In the genomic region with DNA sequence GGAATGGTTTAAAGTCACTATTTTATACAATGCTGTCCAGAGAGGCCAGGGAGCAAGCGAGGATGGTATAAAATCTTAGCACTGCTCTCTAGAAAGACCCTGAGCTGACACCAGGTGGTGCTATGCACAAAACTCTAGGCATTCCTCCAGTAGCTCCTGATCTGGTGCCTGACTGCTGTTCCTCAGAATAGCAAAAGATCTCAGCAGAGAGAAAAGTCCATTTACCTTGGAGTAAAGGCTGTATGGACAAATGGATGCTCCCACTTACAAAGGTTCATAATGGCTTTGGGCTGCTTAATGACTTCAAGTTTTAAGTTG, we compare ENCODE assay signal across 8 mouse cellular contexts.
DNase-seq lines count a peak whose midpoint lies in the region; ATAC-seq and TF ChIP-seq lines count a peak whose summit lies in the region.

No protein-coding gene starts in this region.

- peak; percentile 50; the same call in 1 of the 2 replicates for ATAC-seq in liver, embryonic 13.5 days (ENCODE audit: low read depth)
- peak; percentile 83; the same call in 1 of the 2 replicates for ATAC-seq in neural tube, embryonic 13.5 days (ENCODE audit: low read depth)

- no peaks in the 10 kb centered on the region for H3K27me3 ChIP-seq in ES-Bruce4 (ENCODE audit: control insufficient read depth, insufficient read depth, low read length, poor library complexity, severe bottlenecking)
- H3K27me3 ChIP-seq in liver, embryonic 13.5 days: no peaks in the 10 kb centered on the region
- H3K27me3 ChIP-seq in neural tube, embryonic 13.5 days: no peaks in the 10 kb centered on the region

- H3K4me1 ChIP-seq in ES-Bruce4 (ENCODE audit: control insufficient read depth, insufficient read depth, low read length): no peaks in the 10 kb centered on the region
- no peaks in the 10 kb centered on the region; the same call in 1 of the 2 replicates for H3K4me1 ChIP-seq in liver, embryonic 13.5 days (replicated peaks)
- no peaks in the 10 kb centered on the region for H3K4me1 ChIP-seq in neural tube, embryonic 13.5 days (replicated peaks)

- no peak overlapping the region for H3K9ac ChIP-seq in ES-Bruce4 (ENCODE audit: low read depth, poor library complexity, severe bottlenecking)
- H3K9ac ChIP-seq in liver, embryonic 13.5 days: no peak overlapping the region
- H3K9ac ChIP-seq in neural tube, embryonic 13.5 days: no peak overlapping the region

- no peak overlapping the region for H3K27ac ChIP-seq in ES-Bruce4 (ENCODE audit: insufficient read depth, low read length)
- H3K27ac ChIP-seq in liver, embryonic 13.5 days: no peak overlapping the region
- no peak overlapping the region for H3K27ac ChIP-seq in neural tube, embryonic 13.5 days (replicated peaks)

- no peak overlapping the region for H3K4me3 ChIP-seq in ES-Bruce4 (ENCODE audit: low read depth, low read length)
- no peak overlapping the region for H3K4me3 ChIP-seq in liver, embryonic 13.5 days (replicated peaks)
- H3K4me3 ChIP-seq in neural tube, embryonic 13.5 days: no peak overlapping the region

- no peak overlapping the region for H3K4me2 ChIP-seq in liver, embryonic 13.5 days
- H3K4me2 ChIP-seq in neural tube, embryonic 13.5 days: no peak overlapping the region

- peak; percentile 23 for DNase-seq in 3134 (ENCODE audit: extremely low read depth, insufficient read length, low spot score)
- peak; percentile 3 to 5 for DNase-seq in cerebellum, postnatal 36 days
- DNase-seq in frontal cortex, postnatal 36 days (ENCODE audit: low spot score in 2 of 2): peak; percentile 47 to 82
- peak; percentile 70 for DNase-seq in kidney, postnatal 10 days
- DNase-seq in liver, embryonic 13.5 days: no peak
- no peak for DNase-seq in T-cell, adult 2 months (ENCODE audit: low spot score)

- no peaks in the 10 kb centered on the region for H3K9me3 ChIP-seq in ES-Bruce4 (replicated peaks; ENCODE audit: control insufficient read depth, insufficient read depth, low read length, poor library complexity, severe bottlenecking)
- H3K9me3 ChIP-seq in liver, embryonic 13.5 days (replicated peaks): no peaks in the 10 kb centered on the region
- H3K9me3 ChIP-seq in neural tube, embryonic 13.5 days: no peaks in the 10 kb centered on the region

- WGBS in liver, embryonic 13.5 days (ENCODE audit: insufficient replicate concordance): 59% methylated on average over 1 of the region's 1 CpGs
- 71% methylated on average over 1 of the region's 1 CpGs for WGBS in neural tube, embryonic 13.5 days

- no peak for TF ChIP-seq EP300 in ES-Bruce4 (IDR thresholded peaks at IDR 0.05; ENCODE audit: insufficient read depth, low read depth, low read length)

- TF ChIP-seq POLR2A in ES-Bruce4 (IDR thresholded peaks at IDR 0.05; ENCODE audit: insufficient read depth, low read length): no peak

- no peaks in the 10 kb centered on the region for H3K36me3 ChIP-seq in ES-Bruce4 (ENCODE audit: control insufficient read depth, insufficient read depth, low read length, poor library complexity, severe bottlenecking)
- no peaks in the 10 kb centered on the region for H3K36me3 ChIP-seq in liver, embryonic 13.5 days
- no peaks in the 10 kb centered on the region for H3K36me3 ChIP-seq in neural tube, embryonic 13.5 days

- peak; percentile 44 for TF ChIP-seq CTCF in ES-Bruce4 (IDR thresholded peaks at IDR 0.05; ENCODE audit: low read depth, low read length)

Comparison
In these comparisons a context has a peak if more than half of its experiments do, and no peak if none do; other contexts are left out.
1. DNase-seq: peak in 3134 (single experiment), cerebellum, postnatal 36 days (2 of 2), frontal cortex, postnatal 36 days (2 of 2) and kidney, postnatal 10 days (single experiment); none in liver, embryonic 13.5 days (single experiment) and T-cell, adult 2 months (single experiment).